Mouse (Mus musculus) cerebellum, adult 11-12 months (tissue): ENCODE data around the gene Ndufa6.

Experiments used
- DNase-seq: peaks from one replicate; pipeline ENCODE4 v3.0.0; 2022

Gene Ndufa6

GRCm38 (mm10) chr15:82340414-82341035 lies 13.6 kb downstream of the Ndufa6 start:
- no peak for DNase-seq

- DNase-seq: no peak
Observed at GRCm38 (mm10) chr15:82339634-82340254, 14.4 kb downstream of the Ndufa6 start.

GRCm38 (mm10) chr15:82339150-82339549 lies 15.0 kb downstream of the Ndufa6 start:
- DNase-seq: no peak

- peak; percentile 96 for DNase-seq
Observed at GRCm38 (mm10) chr15:82338593-82339112, 15.5 kb downstream of the Ndufa6 start, which contains the start of the genes Naga, Pheta2 and Smdt1. Gene Naga (minus strand): TSS chr15:82338925. Gene Pheta2 (plus strand): TSS chr15:82338942. Gene Smdt1 (plus strand): TSS chr15:82338959.

- peak; percentile 51 for DNase-seq
Observed at GRCm38 (mm10) chr15:82337875-82338274, 16.2 kb downstream of the Ndufa6 start.

GRCm38 (mm10) chr15:82336629-82337028 lies 17.5 kb downstream of the Ndufa6 start:
- DNase-seq: no peak

- DNase-seq: peak; percentile 72
Observed at GRCm38 (mm10) chr15:82335194-82335593, 18.9 kb downstream of the Ndufa6 start.

GRCm38 (mm10) chr15:82325382-82325781 lies 28.7 kb downstream of the Ndufa6 start:
- DNase-seq: no peak

GRCm38 (mm10) chr15:82322195-82322594 lies 31.9 kb downstream of the Ndufa6 start:
- no peak for DNase-seq

- no peak for DNase-seq
Observed at GRCm38 (mm10) chr15:82319613-82320012, 34.5 kb downstream of the Ndufa6 start.

- no peak for DNase-seq
Observed at GRCm38 (mm10) chr15:82317839-82318238, 36.3 kb downstream of the Ndufa6 start.

- DNase-seq: no peak
Observed at GRCm38 (mm10) chr15:82308416-82308815, 45.7 kb downstream of the Ndufa6 start.

- DNase-seq: no peak
Observed at GRCm38 (mm10) chr15:82307107-82307506, 47.0 kb downstream of the Ndufa6 start.
